Mouse (Mus musculus) embryonic facial prominence, embryonic 12.5 days (tissue): ENCODE measurements around the gene Cobll1. TPM values are rescaled to one million over a fixed set of nuclear protein-coding genes. Genes with fewer than 3 reads are reported as not detected.

ENCODE experiments used
- ATAC-seq: fragments of 200-750 bp; cut with Nextera tagmentation; 2 replicates; pipeline ENCODE4 v1.8.0; 2017; ENCODE audit not compliant: insufficient number of reproducible peaks, insufficient read depth, low FRiP score, low TSS enrichment
- H3K27ac ChIP-seq: fragments of 300-500 bp; sonication (generic); 2 replicates; pipeline ENCODE4 v1.5.1; 2016; ENCODE audit warnings: mild to moderate bottlenecking
- H3K27me3 ChIP-seq: fragments of 300-500 bp; sonication (generic); 2 replicates; pipeline ENCODE4 v1.6.1; 2016; ENCODE audit warnings: mild to moderate bottlenecking, moderate library complexity
- H3K36me3 ChIP-seq: fragments of 300-500 bp; sonication (generic); 2 replicates; pipeline ENCODE4 v1.6.1; 2016; ENCODE audit warnings: mild to moderate bottlenecking
- H3K4me1 ChIP-seq: fragments of 300-500 bp; sonication (generic); 2 replicates; pipeline ENCODE4 v1.6.1; 2016
- H3K4me2 ChIP-seq: fragments of 300-500 bp; sonication (generic); replicated peaks from 2 replicates; pipeline ENCODE4 v1.6.1; 2016; ENCODE audit warnings: mild to moderate bottlenecking, moderate library complexity
- H3K4me3 ChIP-seq: fragments of 300-500 bp; sonication (generic); 2 replicates; pipeline ENCODE4 v1.5.1; 2016; ENCODE audit warnings: mild to moderate bottlenecking
- H3K9ac ChIP-seq: fragments of 300-500 bp; sonication (generic); 2 replicates; pipeline ENCODE4 v1.6.1; 2016; ENCODE audit warnings: mild to moderate bottlenecking, moderate library complexity
- H3K9me3 ChIP-seq: fragments of 300-500 bp; sonication (generic); 2 replicates; pipeline ENCODE4 v1.6.1; 2016; ENCODE audit warnings: mild to moderate bottlenecking, moderate library complexity
- WGBS: fragments of 180-500 bp; shearing (Covaris S2); methylation state at CpG from one replicate; pipeline ENCODE4 v1.1.7; 2016; 5-methylcytosine and 5-hydroxymethylcytosine counted together
- polyA plus RNA-seq: library from polyadenylated mRNA; unstranded; fragments of >200 nt; fragmentation: Nextera tagmentation; extraction: Ambion mirVana; gene quantifications from 2 replicates; pipeline ENCODE4 v1.2.1, GENCODE M21; 2016

Cobll1 gene
- polyA plus RNA-seq, 1 experiment from 2014 or later: 3.3 TPM

DNA sequence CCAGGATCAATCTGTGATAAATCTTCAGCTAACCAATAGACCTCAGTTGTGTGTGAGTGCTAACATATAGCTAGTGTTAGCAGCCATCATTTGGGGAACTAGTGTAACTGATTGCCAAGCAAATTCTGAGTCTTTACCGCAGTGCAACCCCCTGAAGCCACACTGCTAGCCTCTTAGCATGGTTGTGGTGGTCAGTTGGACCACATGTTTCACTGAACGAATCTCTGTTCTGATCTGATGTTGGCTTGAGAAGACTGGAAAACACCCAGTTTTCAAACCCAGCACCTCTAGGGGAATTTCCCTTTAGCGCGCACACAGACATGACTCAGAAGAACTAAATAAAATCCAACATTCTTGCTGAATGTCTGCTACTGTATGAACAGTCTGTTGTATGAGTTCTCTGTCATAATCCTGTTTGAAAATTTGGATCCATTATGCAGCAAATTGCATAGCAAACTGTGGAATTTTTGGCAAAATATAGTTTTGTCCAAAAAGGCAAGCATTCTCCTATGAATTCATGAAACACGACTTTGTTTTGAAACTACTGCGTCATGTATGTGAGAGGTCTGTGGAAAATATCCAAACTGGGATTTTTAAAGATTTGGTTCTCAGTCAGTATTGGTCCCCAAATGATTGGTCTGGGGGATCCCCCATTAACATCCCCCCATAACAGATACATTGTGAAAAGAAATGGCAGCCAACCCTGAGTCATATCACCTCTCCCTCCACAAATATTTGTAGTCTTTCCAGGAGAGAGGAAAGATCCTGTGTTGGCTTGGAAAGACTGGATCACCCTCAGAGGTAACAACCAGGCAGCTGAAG, 186.8 kb downstream of the Cobll1 start:
- WGBS: 90% methylated on average over 6 of the region's 6 CpGs
- Histone ChIP-seq H3K4me3 (no peak overlapping the region), H3K9ac (no peak overlapping the region), H3K4me2 (no peak overlapping the region), H3K36me3 (no peaks in the 10 kb centered on the region), H3K9me3 (no peaks in the 10 kb centered on the region), H3K27me3 (no peaks in the 10 kb centered on the region), H3K27ac (no peak overlapping the region), H3K4me1 (no peaks in the 10 kb centered on the region)
- ATAC-seq: no peak

GRCm38 (mm10) chr2:65050776-65051175, 188.4 kb downstream of the Cobll1 start:
- no peaks in the 10 kb centered on the region for H3K9me3 ChIP-seq
- no peak overlapping the region for H3K27ac ChIP-seq
- H3K27me3 ChIP-seq: no peaks in the 10 kb centered on the region
- no peak overlapping the region for H3K9ac ChIP-seq
- no peak overlapping the region for H3K4me3 ChIP-seq
- no peaks in the 10 kb centered on the region for H3K36me3 ChIP-seq
- ATAC-seq: no peak
- WGBS: 91% methylated on average over 3 of the region's 3 CpGs
- H3K4me1 ChIP-seq: no peaks in the 10 kb centered on the region
- no peak overlapping the region for H3K4me2 ChIP-seq

DNA sequence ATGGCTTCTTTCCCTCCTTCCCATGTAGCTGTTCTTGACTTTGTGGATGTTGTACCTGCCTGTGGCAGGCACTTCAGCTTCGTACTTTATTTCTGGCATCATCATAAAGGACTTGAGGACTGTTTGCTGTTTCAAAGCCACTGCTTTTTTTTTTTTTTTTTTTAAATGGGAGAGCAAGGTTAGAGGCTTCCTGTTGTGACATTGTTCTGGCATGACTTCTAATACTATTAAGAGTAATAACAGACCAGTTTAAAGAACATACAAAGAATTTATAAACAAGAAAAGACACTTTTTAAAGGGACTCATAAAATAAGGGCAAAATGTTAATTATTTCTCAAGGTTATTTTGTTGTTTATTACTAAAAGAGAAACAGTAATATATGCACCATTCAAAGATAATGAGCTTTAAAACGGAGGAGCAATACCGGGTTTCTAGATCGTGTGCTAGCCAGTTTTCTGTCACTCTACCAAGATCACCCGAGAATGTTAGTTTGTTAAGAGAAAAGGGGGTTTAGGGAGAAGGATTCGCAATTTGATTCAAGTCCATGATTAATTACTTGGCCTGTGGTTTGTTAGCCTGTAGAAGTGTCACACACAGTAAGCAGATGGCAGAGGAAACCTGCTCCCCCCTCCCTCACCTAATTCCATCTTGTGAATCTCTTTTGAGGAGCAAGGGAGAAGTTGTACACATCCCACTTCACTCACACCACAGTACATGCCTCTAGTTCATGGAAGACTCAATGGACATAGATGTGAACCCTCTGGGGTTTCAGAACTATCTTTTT, 190.8 kb downstream of the Cobll1 start:
- Histone ChIP-seq H3K36me3 (no peaks in the 10 kb centered on the region), H3K4me3 (no peak overlapping the region), H3K27me3 (no peaks in the 10 kb centered on the region), H3K9ac (no peak overlapping the region), H3K9me3 (no peaks in the 10 kb centered on the region), H3K4me2 (no peak overlapping the region), H3K27ac (no peak overlapping the region), H3K4me1 (no peaks in the 10 kb centered on the region)
- no peak for ATAC-seq
- WGBS: 81% methylated on average over 6 of the region's 6 CpGs

Other genes starting within 250 kb of the Cobll1 start
- gene Grb14, start 214.4 kb downstream of the Cobll1 start, polyA plus RNA-seq: 12.2 and 13.0 TPM in 2 replicates
- gene Slc38a11, start 124.6 kb upstream of the Cobll1 start, polyA plus RNA-seq: 0.41 and 0.96 TPM in 2 replicates